Mouse (Mus musculus) megakaryocyte, adult 5-6 weeks (primary cell): ENCODE measurements around the gene Nae1. TPM values are rescaled to one million over a fixed set of nuclear protein-coding genes. Genes with fewer than 3 reads are reported as not detected.

Source experiments
- ATAC-seq: 2 replicates; pipeline ENCODE4 v1.8.0; 2016; ENCODE audit warnings: mild to moderate bottlenecking, inconsistent platforms; ENCODE audit not compliant: poor library complexity, severe bottlenecking
- total RNA-seq, 2 experiments: library from RNA; stranded (forward) in 1 of 2; stranded (reverse) in 1 of 2; fragments of 153-499, 151-499 nt in 1 of 2; fragments of 221-1000, 200-1000 nt in 1 of 2; gene quantifications; 2 replicates each; pipeline versions ENCODE4 v1.2.3 to v1.2.4; 2015 to 2017

The Nae1 gene
- total RNA-seq, 2 experiments from 2014 or later, result 69.6 to 83.9 TPM

DNA sequence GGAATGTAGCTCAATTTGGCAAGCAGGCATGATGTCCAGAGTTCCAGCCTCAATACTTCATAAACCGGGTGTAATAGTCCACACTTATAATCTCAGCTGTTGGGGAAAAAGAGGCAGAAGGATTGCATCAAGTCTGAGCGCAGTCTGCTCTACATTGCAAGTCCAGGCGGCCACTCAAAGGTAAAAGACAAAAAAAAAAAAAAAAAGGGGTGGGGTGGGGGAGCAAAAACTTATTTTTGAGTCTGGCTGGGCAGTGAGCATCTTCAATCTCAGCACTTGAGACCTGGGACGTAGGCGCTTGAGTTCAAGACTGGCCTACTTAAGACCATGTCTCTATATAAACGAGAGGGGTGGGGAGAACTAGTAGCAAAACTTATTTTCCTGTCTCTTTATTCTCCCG, 886 bp downstream of the Nae1 start:
- no peak for ATAC-seq

DNA sequence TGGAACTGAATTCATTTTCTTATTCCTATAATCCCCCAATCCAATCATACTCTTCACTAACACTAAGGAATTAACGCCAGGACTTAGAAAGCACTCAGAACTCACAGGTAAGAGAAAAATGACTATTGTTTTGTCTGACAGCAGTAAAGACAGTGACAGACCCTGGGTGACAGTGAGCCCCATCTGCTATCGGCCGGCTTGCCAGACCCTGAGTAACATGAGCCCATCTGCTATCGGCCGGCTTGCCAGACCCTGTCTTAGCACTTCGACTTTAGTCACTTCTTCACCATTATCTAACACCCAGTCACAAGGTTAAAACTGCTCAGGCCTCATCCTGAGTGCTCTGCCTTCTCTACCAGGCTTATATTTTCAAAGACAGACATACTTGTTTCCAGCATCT, 4.8 kb downstream of the Nae1 start:
- ATAC-seq, result no peak

DNA sequence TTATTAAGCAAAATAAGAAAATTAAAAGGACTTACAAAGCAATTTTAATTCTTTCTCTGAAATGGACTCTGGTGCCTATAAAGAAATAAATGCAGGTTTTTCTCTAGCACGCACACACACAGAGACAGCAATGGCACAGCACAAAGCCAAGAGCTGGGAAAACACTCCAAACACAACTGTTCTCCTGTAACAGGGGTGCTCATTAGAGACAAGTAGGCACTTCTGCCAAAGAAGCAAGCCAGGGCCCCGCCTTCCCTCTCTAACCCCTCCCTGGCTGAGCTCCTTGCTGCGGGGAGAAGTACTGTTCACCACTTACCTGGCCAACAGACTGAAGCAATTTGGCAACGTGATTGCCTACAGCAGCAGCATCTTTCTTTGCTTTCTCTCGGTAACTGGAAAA, 16.6 kb downstream of the Nae1 start:
- no peak for ATAC-seq

DNA sequence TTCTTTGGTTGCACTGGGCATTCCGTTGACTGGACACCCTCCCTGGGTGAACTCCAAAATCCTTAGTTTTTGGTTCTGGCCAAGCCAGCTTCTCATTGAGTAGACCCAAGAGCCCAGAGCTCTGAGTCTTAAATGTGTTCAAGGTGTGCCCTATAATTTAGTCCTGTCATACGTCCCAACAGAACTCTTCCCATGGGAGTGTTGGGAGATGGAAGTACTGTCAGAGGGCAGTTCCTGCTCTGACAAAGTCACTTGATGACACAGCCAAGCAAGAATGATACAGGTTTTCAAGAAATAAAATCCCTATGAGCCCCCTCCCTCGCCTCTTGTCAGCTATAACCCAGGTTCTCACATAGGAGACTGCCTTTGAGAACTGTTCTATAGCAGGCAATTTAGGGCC, 24.3 kb downstream of the Nae1 start:
- ATAC-seq, result no peak

DNA sequence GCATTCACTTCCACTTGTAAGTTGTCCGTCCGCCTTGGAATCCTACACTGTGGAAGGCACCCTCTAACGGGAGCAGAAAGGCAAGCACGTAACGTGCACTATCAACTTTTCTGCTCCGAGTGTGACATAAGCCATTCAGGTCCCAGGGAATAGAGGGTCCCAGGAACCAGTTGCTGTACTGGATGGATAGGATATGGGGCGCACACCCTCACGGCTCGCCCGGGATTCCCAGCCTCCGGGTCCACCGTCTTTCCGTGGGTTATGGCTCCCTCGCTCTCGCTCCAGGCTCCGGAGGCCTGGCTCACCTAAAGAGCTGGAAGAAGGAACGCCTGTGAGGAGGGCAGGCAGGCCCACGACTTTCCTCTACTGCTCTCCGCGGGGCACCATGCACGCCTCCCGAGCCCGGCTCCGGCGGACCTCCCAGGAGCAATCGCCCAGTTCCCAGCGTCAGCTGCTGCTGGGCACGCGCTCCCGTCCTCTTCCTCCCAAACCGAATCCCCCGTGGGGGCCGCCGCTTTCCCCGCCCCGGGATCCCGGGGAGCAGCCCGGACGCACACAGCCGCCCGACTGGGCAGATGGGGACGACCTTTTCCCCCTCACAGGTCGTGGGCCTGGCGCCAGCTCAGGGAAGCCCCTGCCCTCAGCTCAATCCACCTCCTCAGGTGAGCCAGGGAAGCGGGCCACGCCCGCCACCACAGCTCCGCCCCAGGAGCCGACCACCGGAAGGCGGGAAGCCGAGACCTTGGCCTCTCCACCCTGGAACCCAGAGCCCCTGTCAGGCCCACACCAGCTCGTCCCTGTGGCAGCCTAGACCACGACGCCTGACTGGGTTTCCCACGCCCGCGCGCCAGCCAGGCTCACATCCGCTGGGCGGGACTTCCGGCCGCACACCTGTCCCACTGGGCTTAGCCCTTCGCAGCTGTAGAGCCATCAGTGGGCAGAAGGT, 25.1 kb downstream of the Nae1 start, which contains the start of gene Terb1:
Gene Terb1 (minus strand): TSS at position 850 of the 946 bp plus-strand sequence.
- peak; percentile 69 for ATAC-seq

DNA sequence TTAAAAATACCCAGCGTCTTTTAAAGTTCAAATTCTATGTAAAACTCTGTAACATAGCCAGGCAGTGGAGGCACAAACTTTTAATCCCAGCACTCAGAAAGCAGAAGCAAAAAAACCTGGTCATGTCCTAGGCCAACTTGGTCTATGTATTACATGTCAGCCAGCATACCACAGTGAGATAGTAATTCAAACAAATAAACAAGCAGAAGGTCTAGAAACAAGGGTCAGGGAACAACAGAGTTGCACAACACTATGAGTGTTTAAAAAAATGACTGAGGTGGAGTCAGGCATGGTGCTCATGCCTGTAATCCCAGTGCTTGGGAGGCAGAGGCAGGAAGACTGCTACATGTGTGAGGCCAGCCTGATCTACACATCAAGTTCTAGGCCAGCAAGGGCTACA, 55.3 kb downstream of the Nae1 start:
- no peak for ATAC-seq

DNA sequence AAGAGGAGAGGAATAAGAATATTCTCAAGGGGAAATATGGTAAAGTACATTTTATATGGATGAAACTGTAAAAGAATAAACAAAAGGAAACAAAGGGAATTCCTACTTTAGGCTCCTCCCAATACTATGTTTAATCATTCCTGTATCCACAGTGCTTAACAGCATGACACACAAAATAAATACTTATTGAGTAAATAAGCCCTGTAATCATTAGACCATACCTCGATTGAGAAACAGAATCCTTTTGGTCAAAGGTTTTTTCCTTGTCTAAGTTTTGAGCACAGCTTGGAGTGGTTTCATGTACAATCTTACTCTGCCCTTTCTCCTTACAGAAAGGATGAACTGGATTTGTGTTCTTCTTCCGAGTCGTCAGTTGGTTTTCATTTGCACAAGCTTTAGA, 62.0 kb downstream of the Nae1 start:
- no peak for ATAC-seq

DNA sequence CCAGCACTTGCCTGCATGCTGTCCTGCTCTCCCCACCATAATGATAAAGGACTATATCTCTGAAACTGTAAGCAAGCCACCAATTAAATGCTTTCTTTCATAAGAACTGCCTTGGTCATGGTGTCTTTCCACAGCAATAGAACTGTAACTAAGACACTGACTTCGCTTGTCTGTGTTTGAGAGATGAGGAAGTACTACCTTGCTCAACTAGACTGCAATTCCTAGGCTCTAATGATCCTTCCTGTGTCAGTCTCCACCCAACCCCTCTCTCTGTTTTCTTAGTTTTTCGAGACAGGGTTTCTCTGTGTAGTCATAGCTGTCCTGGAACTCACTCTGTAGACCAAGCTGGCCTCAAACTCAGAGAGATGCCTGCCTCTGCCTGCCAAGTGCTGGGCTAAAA, 67.0 kb downstream of the Nae1 start:
- peak; percentile 88 for ATAC-seq

Other genes with a start within 250 kb of the Nae1 start
- not detected in 2 replicates for gene Cmtm2a, start 241.5 kb downstream of the Nae1 start, total RNA-seq (2015)
- not detected in 2 replicates for gene Cmtm2a, start 241.5 kb downstream of the Nae1 start, total RNA-seq (2017)
- not detected in 2 replicates for gene Gm45711, start 224.6 kb downstream of the Nae1 start, total RNA-seq (2015)
- gene Gm45711, start 224.6 kb downstream of the Nae1 start, total RNA-seq (2017), result not detected in 2 replicates
- gene Cmtm1, start 224.5 kb downstream of the Nae1 start, total RNA-seq (2015), result not detected in 2 replicates
- not detected in 2 replicates for gene Cmtm1, start 224.5 kb downstream of the Nae1 start, total RNA-seq (2017)
- gene Gm11020, start 213.1 kb downstream of the Nae1 start, total RNA-seq (2015), result not detected in 2 replicates
- not detected in 2 replicates for gene Gm11020, start 213.1 kb downstream of the Nae1 start, total RNA-seq (2017)
- not detected in 2 replicates for gene Cmtm2b, start 212.4 kb downstream of the Nae1 start, total RNA-seq (2015)
- not detected in 2 replicates for gene Cmtm2b, start 212.4 kb downstream of the Nae1 start, total RNA-seq (2017)
- gene Cmtm3, start 195.2 kb downstream of the Nae1 start, total RNA-seq (2015), result 84.1 and 85.6 TPM in 2 replicates
- gene Cmtm3, start 195.2 kb downstream of the Nae1 start, total RNA-seq (2017), result 48.5 and 50.4 TPM in 2 replicates
- 0.59 and 1.1 TPM in 2 replicates for gene Cmtm4, start 138.8 kb downstream of the Nae1 start, total RNA-seq (2015)
- 1.6 and 1.7 TPM in 2 replicates for gene Cmtm4, start 138.8 kb downstream of the Nae1 start, total RNA-seq (2017)
- gene Dync1li2, start 91.6 kb downstream of the Nae1 start, total RNA-seq (2015), result 15.0 and 18.4 TPM in 2 replicates
- gene Dync1li2, start 91.6 kb downstream of the Nae1 start, total RNA-seq (2017), result 43.3 and 58.0 TPM in 2 replicates
- not detected in 2 replicates for gene Terb1, start 24.7 kb downstream of the Nae1 start, total RNA-seq (2015)
- gene Terb1, start 24.7 kb downstream of the Nae1 start, total RNA-seq (2017), result not detected in 2 replicates
- gene Car7, start 52 bp upstream of the Nae1 start, total RNA-seq (2015), result 0.27 TPM in 1 of 2 replicates, not detected in the other
- gene Car7, start 52 bp upstream of the Nae1 start, total RNA-seq (2017), result 0.44 and 1.2 TPM in 2 replicates
- 6.8 TPM in 2 replicates for gene Pdp2, start 56.8 kb upstream of the Nae1 start, total RNA-seq (2015)
- gene Pdp2, start 56.8 kb upstream of the Nae1 start, total RNA-seq (2017), result 6.1 and 6.6 TPM in 2 replicates
- not detected in 2 replicates for gene Cdh16, start 89.8 kb upstream of the Nae1 start, total RNA-seq (2015)
- gene Cdh16, start 89.8 kb upstream of the Nae1 start, total RNA-seq (2017), result not detected in 2 replicates
- gene Rrad, start 96.7 kb upstream of the Nae1 start, total RNA-seq (2015), result 0.52 and 2.0 TPM in 2 replicates
- gene Rrad, start 96.7 kb upstream of the Nae1 start, total RNA-seq (2017), result 0.73 and 1.5 TPM in 2 replicates
- 18.9 and 25.7 TPM in 2 replicates for gene Ciao2b, start 107.3 kb upstream of the Nae1 start, total RNA-seq (2015)
- 15.1 and 28.2 TPM in 2 replicates for gene Ciao2b, start 107.3 kb upstream of the Nae1 start, total RNA-seq (2017)
- gene Ces2a, start 199.4 kb upstream of the Nae1 start, total RNA-seq (2015), result not detected in 2 replicates
- not detected in 2 replicates for gene Ces2a, start 199.4 kb upstream of the Nae1 start, total RNA-seq (2017)